Mouse (Mus musculus) brain, adult 2 months (tissue): ENCODE data around the gene Pus7.
A peak's percentile ranks its signal among the peaks of the same experiment; 100 is the strongest.

ENCODE experiments used
- DNase-seq: peaks from one replicate; pipeline ENCODE4 v3.0.0; 2011; ENCODE audit warnings: low read depth, low spot score

The Pus7 gene

DNA sequence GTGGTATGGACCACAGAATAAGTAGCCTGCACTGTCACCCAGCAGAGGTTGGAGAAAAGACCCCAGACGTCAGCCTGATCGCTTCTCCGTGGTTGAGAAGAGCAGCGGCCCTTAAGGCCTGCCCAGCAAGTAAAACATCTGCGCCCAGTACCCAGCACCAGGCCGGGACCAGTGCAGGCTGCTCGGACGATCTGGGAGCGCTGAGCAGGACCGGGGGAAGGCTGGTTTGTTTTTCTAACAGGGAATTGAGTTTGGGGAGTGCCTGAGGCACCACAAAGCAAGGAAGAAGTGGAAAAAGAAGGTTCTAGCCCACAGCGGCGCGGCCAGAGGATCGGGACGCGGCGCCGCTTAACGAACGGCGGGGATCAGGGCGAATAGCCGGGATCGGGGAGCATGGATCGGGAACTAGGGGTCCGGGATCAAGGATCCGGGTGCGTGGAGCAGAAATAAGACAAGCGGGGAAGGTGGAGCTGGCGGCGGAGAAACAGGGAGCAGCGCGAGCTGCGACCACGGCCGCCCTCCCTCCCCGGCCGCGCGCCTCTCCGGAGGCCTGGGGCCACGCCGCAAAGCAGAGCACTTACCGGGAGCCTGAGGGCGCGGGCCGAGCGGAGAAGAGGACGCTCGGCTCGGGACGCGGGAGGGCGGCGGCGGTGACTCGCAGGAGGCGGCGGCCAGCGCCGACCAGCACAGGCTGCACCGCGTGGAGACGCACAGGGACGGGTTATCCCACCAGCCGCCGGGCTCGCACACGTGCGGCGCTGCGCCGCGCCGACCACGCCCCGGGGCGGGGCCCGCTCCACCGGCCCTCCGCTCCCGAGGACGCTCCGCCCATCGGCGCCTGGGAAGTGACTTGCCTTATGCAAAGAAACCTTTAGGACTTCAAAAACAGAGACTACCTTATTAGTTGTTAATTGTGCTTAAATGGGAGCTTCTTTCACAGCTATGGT, at the start of gene Pus7:
Gene Pus7, minus strand, starts transcription at position 781 of the 947 bp plus-strand sequence.
- peak; percentile 93 for DNase-seq

DNA sequence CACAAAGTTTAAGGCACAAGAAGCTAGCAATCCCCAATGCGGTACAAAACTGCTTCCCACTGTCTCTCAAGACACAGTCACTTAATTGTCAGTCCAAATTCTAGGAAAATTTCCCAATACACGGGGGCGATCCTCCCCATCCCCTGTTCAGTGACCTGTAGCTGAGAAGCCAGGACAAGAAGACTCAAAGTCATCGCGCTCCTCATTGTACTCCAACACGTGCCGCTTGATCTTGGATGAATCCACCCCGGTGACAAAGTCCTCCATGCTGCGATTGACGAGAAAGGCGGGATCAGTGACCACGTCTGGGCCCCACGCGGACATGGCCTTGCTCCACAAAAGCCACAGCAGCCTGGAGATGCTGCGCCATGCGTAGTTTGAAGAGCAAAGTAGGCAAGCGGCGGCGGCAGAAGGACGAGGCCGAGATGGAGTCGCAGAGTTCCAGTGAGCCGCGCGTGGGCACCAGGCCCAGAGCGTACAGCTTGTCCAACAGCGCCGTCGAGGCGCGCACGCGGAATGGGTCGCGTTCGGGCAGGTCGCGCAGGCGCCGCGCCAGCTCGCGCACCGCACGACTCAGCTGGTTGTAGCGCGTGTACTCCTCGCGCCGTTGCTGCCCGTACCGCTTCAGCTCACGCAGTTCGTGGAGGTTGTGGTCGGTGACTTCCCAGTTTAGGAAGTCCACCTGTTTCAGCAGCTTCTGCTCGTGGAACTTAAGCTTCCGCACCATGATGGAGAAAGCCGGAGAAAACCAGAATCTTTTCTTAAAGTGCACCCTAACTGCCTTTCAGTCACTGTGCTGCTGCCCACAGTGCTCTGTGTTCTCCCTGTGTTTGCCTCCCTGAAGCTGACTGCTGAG, 47.6 kb upstream of the Pus7 start:
- DNase-seq: peak; percentile 41

DNA sequence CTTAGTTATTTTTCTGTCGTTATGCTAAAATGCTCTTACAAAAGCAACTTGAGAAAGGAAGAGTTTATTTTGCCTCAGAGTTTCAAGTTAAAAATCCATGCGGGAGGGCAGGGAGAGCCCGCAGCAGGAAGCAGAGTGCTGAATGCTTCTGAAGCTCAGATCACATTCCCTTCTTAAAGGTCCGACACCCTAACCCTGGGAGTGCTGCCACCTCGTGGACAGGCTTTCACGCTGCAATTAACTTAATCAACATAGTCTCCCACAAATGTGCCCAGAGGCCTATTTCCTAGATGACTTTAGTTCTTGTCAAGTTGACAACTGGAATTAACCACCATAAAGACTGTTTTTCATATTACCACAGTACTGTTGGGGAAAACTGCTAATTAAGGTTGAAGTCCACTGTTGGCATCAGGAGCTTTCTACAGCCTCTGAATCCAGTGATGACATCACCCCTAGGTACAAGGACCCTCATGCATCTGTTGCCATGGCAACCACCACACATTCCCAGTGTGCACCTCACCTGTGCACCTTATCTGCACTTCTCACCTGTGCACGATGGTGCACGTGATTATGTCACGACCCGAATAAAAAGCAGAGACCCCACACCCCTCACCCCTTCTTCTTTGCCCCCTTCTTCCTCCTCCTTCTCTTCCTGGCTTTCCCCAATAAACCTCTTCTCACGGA, 43.0 kb upstream of the Pus7 start:
- DNase-seq: peak; percentile 82

DNA sequence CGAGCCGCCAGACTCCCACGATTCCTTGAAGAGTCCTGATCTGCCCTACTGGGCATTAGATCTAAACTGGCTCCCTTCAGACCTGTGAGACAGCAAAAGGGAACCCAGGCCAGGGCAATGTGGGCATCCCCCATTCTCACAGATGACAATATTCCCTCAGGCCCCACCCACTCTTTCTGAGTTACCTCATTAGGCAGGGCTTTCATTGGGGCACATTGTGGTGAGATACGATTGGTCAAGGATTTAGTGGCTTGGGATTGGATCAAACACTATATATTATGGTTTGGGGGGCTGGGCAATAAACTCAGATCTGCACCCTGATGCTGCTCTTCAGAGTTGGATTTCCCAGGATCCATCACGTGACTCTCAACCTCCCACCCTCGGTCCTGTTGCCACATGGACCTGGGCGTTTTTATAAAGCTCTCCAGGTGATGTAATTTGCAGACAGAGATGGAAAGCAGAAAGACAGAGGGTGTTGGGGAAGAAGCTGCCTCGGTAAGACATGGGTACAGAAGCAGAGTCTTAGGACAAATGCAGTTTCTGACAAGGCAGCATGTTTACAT, 40.7 kb upstream of the Pus7 start:
- DNase-seq: no peak

DNA sequence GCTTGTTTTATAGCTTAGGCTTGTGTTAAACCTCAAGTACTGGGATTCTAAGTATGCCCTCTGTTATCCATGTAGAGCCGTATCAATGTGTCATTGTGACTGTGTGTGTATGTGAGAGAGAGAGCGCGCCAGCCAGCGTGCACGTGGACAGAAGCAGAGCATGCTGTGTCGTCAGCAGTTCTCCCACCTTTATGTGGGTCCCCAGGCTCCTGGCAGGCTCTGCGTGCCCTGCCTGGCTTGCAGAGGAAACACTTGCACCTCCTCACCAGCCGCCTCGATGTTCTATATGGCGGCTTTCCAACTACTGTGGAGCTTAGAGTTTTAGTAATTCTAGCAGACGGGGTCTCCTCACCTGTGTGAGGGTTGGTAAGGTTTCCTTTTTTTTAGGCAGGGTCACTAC, 38.8 kb upstream of the Pus7 start:
- peak; percentile 54 for DNase-seq

DNA sequence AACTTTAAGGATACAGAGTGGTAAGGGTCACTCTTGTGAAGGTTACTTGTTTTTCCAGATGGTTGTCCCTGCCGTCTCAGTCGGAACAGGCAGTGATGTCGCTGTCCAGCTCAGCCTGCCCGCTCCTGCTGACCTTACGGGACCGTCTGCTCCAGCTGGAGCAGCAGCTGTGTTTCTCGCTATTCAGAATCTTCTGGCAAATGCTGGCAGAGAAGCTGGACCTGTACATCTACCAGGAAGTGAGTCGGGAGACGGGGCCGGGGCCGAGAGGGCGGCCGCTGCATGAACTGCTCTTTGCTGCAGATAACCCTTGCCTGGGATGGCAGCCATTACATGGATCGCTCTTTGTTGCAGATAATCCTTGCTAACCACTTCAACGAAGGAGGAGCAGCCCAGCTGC, 33.2 kb upstream of the Pus7 start:
- DNase-seq: peak; percentile 58

DNA sequence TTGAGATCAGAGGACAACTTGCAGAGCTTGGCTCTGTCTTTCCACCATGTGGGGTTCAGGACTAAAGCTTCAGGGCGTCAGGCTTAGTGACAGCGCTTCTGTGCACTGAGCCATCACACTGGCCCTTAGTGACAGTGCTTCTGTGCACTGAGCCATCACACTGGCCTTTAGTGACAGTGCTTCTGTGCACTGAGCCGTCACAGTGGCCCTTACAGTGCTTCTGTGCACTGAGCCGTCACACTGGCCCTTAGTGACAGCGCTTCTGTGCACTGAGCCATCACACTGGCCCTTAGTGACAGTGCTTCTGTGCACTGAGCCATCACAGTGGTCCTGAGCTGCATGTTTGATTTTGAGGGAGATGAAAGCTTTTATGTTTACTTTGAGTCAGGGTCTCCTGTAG, 31.3 kb upstream of the Pus7 start:
- no peak for DNase-seq

DNA sequence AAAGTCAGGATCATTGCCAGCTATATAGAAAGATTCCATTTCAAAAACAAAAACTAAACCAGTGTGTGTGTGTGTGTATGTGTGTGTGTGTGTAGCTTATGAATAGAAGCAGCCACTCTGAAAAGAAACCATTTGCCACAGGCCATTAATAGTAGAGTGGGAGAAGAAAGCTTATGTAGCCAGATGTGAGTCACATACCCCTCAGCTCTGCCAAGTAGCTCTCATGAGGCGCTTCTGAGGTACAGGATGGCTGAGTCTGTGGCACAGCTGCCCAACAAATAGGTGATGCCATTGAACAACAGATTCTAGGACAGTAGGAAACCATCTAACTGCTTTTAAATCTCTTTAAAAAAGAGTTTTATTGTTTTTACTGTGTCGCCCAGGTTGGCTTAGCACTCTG, 9.2 kb upstream of the Pus7 start:
- DNase-seq: peak; percentile 41

DNA sequence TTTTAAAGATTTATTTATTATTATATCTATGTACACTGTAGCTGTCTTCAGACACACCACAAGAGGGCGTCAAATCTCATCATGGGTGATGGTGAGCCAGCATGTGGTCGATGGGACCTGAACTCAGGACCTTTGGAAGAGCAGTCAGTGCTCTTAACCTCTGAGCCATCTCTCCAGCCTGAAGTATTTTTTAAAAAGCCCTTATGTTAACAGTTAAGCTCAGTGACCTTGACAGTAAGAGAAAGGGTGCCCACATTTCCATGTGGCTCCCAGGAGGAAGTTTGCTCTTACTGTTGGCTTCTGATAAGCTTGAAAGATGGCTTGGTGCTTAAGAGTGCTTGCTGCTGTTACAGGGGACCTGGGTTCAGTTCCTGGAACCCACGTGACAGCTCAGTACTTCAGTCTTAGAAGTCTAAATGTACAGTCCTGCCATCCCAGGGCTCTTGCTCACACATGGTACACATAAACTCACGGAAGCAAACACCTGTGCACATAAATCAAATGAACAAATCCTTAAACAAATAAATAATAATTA, 5.6 kb upstream of the Pus7 start:
- no peak for DNase-seq

DNA sequence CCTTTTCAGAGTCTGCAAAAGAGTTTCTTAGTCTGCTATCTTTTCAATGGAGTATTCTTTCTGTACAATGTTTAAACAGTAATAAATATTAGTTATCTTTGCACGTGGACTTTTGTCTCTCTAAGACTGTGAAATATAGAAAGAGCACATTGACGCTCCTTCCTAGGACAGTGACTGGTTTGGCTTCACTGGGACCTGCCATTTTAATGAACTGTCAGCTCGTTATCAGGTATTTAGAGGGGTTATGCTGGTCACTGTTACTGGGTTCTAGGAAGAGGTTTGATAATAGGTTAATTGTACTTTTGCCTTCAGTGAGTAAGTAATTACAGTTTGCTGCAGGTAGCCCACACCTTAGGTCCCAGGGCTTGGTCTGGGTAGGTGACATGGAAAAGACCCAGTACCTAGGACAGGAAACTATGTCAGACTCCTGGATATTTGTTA, 4.9 kb upstream of the Pus7 start:
- DNase-seq: no peak

DNA sequence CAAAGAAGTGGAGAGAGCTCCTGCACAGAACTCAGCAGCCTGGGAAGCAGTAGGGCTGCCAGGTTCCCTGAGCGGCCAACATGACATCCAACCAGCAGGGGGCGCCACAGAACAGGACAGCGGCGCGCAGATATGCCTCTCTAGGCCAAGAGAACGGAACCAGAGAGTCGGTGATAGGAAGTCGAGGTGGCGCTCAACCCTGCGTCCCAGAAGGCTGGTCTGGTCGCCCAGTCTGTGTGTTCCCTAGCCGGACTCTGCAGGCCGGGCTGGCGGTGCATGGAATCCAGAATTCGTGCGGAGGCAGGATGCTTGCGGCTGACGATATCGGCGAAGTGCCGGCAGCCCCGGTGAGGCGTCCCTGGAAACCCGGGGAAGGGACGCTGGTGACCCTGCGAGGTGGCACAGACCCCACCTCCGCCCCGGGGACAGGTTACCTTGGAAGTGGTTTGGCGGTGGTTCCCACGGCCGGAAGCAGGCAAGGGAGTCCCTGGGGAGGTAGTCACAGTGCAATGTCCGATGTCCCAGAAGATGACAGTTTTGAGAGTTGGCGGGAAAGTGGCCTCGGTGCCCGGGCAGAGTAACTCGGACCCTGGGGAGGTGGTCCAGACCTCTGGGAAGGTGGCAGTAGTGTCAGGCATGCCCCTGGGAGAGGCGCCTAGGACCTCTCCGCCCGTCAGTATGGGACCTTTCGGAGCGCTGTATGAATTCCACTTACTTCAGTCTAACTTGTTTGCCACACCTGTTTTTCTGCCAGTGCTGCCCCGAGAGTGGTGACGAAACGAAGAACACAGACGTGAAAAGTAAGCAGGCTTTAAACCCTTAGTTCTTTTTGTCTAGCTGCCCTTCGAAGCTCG, 4.3 kb upstream of the Pus7 start, which contains the start of gene Rint1:
Gene Rint1, plus strand, starts transcription at position 176 of the 854 bp plus-strand sequence.
- DNase-seq: peak; percentile 97

DNA sequence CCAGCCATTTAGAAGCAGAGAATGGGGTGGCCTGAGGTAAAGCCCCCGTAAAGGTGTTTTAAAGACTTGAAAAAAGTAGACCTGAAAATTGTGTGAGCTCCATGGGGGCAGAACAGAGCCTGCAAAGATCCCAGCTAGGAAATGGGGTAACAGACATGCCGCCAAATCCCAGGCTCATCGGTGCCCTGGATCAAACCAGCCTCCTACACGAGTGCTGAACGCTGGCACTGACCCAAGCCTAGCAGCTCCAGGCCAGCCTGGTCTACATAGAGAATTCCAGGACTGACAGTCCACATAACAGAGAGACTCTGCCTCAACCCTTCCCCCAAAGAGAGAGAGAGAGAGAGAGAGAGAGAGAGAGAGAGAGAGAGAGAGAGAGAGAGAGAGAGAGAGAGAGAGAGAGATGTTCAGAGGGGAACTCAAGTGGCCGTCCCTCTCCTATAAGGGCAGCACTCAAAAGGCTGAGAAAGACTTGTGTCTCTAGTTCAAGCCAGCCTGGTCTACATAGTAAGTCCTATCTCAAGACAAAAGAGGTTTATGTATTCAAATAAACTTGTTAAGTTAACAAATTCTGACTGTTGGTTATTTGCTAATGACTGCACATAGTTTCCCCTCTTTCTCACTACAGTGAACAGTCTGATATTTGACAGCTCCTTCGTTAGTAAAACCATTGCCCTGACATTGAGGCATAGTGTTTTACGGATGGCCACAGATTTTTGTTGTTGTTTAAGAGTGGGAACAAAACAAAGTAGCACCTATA, 1.3 kb downstream of the Pus7 start:
- DNase-seq: no peak

DNA sequence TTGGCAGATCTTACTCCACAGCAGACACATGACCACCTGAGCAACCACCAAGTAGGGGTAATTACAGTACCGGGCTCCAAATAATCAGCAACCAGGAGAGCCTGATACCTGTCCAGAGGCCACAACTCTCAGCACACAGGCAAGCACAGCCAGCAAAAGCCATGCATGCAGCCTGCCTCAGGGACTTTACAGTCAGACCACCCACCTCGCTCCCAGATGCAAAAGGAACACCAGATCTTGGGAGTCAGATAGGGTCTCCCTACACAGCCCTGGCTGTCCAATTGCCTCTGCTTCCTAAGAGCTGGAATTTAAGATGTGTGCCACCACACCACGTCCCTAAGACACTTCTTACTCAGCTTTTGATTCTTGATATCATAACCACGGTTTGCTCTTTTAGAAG, 2.3 kb downstream of the Pus7 start:
- DNase-seq: no peak

DNA sequence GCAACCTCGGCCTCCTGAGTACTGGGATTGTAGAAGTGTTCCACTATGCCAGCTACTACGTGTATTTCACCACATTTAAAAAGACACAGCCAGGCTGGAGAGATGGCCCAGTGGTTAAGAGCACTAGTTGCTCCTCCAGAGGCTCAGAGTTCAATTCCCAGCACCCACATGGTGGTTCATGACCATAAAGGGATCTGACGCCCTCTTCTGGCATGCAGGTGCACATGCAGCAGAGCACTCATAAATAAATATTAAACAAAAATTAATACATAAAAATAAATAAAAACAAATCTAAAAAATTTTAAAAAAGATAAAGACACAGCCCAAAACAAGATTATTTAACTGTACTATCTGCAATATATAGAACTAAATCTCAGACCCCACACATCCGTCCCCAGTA, 3.0 kb downstream of the Pus7 start:
- no peak for DNase-seq

DNA sequence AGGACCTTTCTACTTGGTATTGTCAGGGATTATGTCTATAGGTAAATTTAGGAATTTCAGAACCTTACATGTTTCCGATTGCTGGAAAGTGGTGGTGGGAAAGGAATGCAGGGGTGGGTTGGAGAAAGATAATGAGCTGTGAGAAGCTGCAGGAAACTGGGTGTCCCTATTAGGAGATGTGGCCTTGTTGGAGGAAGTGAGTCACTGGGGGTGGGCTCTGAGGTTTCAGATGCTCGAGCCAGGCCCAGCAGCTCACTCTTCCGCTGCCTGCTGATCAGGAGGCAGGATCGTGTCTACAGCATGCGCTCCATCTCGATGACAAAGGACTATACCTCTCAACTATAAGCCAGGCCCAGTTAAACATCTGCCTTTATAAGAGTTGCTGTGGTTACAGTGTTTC, 9.3 kb downstream of the Pus7 start:
- no peak for DNase-seq

DNA sequence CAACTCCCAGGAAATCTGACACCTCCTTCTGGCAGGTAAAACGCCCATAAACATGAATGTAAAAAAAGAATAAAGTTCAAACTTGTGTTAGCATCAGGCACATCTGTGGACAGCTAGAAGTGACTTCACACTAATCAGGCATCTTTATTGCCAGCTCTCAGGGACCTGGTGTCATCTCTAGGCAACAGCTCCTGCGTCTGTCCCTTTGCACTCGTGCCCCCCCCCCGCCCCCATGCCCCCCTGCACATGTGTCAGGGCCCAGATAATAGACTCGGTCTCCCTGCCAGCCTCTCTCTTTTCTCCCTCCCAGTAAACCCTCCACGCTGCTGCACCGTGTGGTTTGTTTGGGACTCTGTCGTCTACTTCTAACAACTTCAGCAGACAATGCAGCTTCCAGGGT, 12.4 kb downstream of the Pus7 start:
- no peak for DNase-seq

DNA sequence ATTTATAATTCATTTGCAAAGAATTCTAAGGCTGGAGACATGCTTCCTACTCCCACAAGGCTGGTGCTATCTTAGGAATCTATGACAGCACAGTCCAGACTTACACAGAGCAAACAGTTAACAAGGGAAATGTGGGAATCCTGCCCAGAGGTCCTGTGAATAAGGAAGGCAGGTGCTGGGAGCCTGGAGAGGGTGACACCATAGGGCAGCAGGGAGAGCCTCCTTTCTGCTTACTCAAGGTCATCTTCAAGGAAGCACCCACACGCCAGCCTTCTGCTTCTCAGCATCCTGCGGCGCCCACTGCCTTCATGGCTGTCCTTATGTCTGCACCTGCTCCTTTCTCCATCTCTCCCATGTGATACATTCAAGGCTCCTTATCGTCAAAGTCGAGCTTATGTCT, 19.0 kb downstream of the Pus7 start:
- peak; percentile 81 for DNase-seq

DNA sequence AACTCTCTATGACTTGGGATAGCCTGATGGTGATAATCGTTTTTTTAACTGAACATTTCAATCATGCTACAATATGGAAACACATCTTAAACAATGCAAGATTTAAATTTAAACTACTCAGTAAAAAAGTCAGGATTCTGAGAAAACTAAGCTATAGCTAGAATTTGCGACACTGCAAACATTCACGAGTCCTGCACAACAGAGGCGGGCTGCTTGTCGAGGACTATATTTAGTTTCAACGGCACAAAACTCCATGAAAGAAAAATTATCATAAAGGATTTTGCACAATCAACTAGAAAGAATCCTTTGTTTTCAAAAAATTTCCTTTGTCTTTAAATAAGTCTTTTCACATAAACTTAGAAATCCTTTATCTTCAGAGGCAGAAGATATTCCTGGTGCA, 21.0 kb downstream of the Pus7 start:
- DNase-seq: peak; percentile 52

DNA sequence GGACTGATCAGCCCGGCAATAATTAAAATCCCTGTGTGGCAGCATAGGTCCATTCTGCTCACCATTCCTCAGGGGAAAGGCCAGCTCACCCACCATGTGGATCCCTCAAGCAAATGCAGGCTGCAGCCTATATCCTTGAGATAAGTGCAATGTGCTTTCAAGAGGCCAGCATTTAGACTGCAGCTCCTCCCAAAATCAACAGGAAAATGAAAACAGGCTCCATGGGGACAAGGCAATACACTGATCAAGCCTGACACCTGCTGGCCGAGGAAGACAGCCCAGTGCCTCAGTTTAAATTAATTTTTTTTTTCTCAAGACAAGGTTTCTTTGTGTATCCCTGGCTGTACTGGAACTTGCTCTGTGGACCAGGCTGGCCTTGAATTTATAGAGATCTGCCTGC, 24.9 kb downstream of the Pus7 start:
- DNase-seq: peak; percentile 71

DNA sequence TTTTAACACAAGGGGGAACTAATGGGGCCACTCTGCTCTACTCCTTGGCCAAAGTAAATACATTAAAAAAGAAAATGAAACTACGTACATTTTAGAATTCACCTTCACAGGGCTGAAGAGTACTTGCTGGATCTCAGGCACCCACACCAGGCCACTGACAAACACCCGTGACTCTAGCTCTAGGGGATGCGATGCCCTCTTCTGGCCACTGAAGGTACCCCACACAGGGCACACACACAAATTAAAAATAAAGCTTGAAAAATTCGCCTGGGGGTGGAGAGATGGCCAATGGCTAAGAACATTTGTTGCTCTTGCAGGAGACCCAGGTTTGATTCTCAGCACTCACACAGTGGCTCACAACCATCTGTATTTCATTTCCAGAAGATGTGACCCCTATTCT, 27.1 kb downstream of the Pus7 start:
- no peak for DNase-seq
